Mouse (Mus musculus) ES-Bruce4 (cell line): ENCODE data around the gene Rassf3. TPM values are rescaled to one million over a fixed set of nuclear protein-coding genes. Genes with fewer than 3 reads are reported as not detected.

Experiments
- H3K27ac ChIP-seq: 2 replicates; pipeline ENCODE4 v1.5.1; 2012; ENCODE audit warnings: low read length, inconsistent platforms; ENCODE audit not compliant: insufficient read depth
- H3K27me3 ChIP-seq: 2 replicates; pipeline ENCODE4 v1.6.1; 2012; ENCODE audit warnings: mild to moderate bottlenecking, low read length, inconsistent platforms; ENCODE audit not compliant: control insufficient read depth, poor library complexity, insufficient read depth, severe bottlenecking
- H3K36me3 ChIP-seq: 2 replicates; pipeline ENCODE4 v1.6.1; 2012; ENCODE audit warnings: inconsistent platforms, mild to moderate bottlenecking, low read length, moderate library complexity; ENCODE audit not compliant: control insufficient read depth, poor library complexity, insufficient read depth, severe bottlenecking
- H3K4me1 ChIP-seq: one replicate; pipeline ENCODE4 v1.8.1; 2011; ENCODE audit warnings: low read length; ENCODE audit not compliant: control insufficient read depth, insufficient read depth
- H3K4me3 ChIP-seq: 2 replicates; pipeline ENCODE4 v1.5.1; 2011; ENCODE audit warnings: low read depth, mild to moderate bottlenecking, low read length
- H3K9ac ChIP-seq: 2 replicates; pipeline ENCODE4 v1.6.1; 2012; ENCODE audit warnings: low read depth, mild to moderate bottlenecking, inconsistent platforms; ENCODE audit not compliant: poor library complexity, severe bottlenecking
- H3K9me3 ChIP-seq: replicated peaks from 2 replicates; pipeline ENCODE4 v1.6.1; 2012; ENCODE audit warnings: mild to moderate bottlenecking, low read length, inconsistent platforms; ENCODE audit not compliant: control insufficient read depth, poor library complexity, insufficient read depth, severe bottlenecking
- CTCF ChIP-seq: IDR thresholded peaks from one replicate; pipeline ENCODE4 v1.8.1; 2011; ENCODE audit warnings: low read depth, low read length
- EP300 ChIP-seq: IDR thresholded peaks from 2 replicates; pipeline ENCODE4 v1.6.1; 2011; ENCODE audit warnings: low read depth, low read length; ENCODE audit not compliant: insufficient read depth
- POLR2A ChIP-seq: IDR thresholded peaks from one replicate; pipeline ENCODE4 v1.8.1; 2011; ENCODE audit warnings: low read length; ENCODE audit not compliant: insufficient read depth
- polyA plus RNA-seq: library from polyadenylated mRNA; stranded (reverse); fragments of >200 nt; gene quantifications from 2 replicates; pipeline ENCODE4 v1.2.4, GENCODE M21; 2011; ENCODE audit warnings: low read depth; ENCODE audit not compliant: missing spikeins, insufficient read depth, insufficient read length

Rassf3 gene
- polyA plus RNA-seq, 1 experiment, result 41.7 TPM

DNA sequence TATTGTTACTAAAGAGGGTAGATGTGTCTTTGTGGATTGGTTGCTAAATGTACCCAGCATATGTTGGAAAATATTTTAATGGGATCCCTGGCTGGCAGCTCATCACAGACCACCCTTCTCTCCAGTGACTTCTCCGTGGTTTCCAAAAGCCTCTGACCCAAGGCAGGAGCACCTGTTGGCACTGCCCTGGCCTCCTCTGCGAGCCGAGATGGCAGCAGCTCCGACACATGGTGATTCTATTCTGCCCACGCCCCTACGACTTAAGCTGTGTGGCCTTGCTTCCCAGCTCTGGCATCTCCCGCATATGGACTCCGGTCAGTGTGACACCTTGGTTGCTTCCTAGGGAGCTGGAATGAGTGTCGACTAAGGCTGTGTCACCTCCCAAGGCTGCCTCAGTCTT, 73.0 kb downstream of the Rassf3 start:
- no peak overlapping the region for H3K9ac ChIP-seq
- H3K27ac ChIP-seq, result peak overlapping the region; percentile 13
- TF ChIP-seq POLR2A, result no peak
- TF ChIP-seq EP300, result no peak
- TF ChIP-seq CTCF, result no peak
- H3K4me1 ChIP-seq, result peaks cover 8% of the 10 kb centered on the region
- no peaks in the 10 kb centered on the region for H3K36me3 ChIP-seq
- H3K9me3 ChIP-seq, result no peaks in the 10 kb centered on the region
- H3K4me3 ChIP-seq, result peak overlapping the region; percentile 14
- no peaks in the 10 kb centered on the region for H3K27me3 ChIP-seq

DNA sequence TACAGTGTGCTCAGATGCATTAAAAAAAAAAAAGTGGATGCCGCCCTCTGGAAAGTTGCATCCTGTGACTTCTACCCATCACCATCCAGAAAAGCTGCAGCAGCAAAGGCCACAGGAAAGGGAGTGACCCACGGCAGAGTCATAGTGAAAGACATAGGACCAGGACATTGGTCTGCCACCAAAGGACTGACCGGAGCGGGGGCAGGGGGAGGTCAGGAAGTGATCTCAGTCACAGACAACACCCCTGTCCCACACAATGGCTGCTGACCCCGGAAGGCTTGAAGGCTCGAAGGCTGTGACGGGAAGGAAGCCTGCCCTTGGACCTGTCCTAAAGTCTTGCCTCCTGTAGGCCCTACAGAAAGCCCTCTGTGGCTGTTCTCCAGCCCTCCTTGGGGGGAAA, 75.1 kb downstream of the Rassf3 start:
- TF ChIP-seq EP300 (no peak), POLR2A (no peak), CTCF (no peak)
- H3K9me3 ChIP-seq, result no peaks in the 10 kb centered on the region
- no peak overlapping the region for H3K27ac ChIP-seq
- no peak overlapping the region for H3K9ac ChIP-seq
- no peaks in the 10 kb centered on the region for H3K27me3 ChIP-seq
- H3K36me3 ChIP-seq, result no peaks in the 10 kb centered on the region
- peaks cover 8% of the 10 kb centered on the region for H3K4me1 ChIP-seq
- no peak overlapping the region for H3K4me3 ChIP-seq

DNA sequence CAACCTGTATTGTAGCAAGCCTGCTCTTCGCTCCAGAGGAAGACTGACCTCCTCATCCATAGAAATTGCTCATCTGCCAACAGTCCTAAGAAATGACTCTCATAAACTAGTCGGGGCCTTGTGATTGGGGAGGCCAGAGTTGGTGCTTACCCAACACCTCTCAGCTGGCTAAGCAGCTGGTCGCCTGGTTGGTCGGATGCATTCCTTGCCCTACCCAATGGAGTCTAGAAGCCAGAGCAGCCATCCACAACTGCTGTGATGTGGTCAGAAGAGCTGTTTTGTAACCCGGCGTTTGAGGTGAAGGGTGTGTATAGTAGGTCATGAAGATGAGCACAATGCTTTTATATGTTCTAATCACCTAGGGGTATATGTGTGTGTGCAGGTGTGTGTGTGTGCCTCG, 77.5 kb downstream of the Rassf3 start:
- Histone ChIP-seq H3K4me1 (peaks cover 10% of the 10 kb centered on the region), H3K9me3 (no peaks in the 10 kb centered on the region), H3K27me3 (no peaks in the 10 kb centered on the region), H3K27ac (no peak overlapping the region), H3K36me3 (no peaks in the 10 kb centered on the region), H3K9ac (no peak overlapping the region), H3K4me3 (no peak overlapping the region)
- TF ChIP-seq EP300 (no peak), CTCF (no peak)

DNA sequence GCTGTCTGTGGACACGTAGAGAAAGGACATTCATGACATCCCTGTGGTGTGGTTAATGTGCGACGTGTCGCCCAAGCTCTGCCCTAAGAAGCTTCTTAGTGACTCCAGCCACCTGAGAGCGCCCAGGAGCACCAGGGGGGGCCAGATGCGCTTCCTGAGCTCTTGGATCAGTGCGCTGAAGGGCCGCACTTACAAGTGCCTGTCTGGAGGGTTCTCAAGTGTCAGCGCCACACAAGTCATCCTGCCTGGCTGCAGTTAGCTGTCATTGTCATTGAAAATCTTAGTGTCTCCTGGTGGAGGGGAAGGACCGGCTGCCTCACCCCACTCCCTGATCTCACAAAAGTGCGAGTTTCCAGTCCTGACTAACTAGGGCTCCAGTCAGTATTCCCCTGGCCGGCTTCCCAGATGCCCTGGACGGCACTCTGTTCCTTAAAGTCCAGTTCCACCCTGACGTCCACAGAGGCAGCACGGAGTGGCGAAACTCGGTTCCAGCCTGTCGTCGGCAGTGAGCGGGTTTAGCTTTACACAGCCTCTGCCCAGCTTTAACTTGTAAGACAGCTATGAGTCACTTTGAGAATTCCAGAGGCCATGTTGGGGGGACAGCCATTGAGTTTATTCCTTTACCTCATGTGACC, 80.5 kb downstream of the Rassf3 start:
- no peak for TF ChIP-seq POLR2A
- no peak for TF ChIP-seq CTCF
- TF ChIP-seq EP300, result no peak
- Histone ChIP-seq H3K4me1 (peaks cover 2% of the 10 kb centered on the region), H3K27me3 (no peaks in the 10 kb centered on the region), H3K27ac (no peak overlapping the region), H3K4me3 (no peak overlapping the region), H3K9me3 (no peaks in the 10 kb centered on the region), H3K36me3 (peaks cover 5% of the 10 kb centered on the region; the same call in 1 of the 2 replicates), H3K9ac (no peak overlapping the region)

DNA sequence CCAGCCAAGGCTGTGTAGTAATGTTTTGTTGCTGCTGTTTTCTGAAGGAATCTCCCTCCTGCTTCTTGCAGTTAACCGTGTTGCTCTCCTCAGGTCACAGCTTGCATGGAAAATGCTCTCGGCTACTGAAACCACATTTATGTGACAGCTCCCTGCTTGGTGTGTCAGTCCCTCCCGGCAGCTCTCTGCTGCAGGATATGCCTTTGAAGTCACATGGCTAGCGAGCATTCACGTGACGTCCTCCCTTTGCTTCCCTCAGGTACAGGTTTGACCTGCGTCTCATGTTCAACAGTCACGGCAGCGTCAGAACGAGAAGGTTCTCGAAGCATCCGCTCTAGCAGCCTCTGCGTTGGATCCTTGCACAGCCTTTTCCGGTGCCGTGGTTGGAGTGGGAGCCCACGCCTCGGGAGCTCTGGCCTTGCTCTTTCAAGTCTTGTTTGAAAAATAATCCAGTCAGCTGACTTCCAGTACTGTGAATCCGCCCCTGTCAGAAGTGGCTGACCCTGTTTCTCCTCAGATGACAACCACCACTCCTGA, 81.3 kb downstream of the Rassf3 start:
- TF ChIP-seq POLR2A, result no peak
- no peak for TF ChIP-seq CTCF
- no peak for TF ChIP-seq EP300
- H3K27ac ChIP-seq, result no peak overlapping the region
- peaks cover 2% of the 10 kb centered on the region for H3K4me1 ChIP-seq
- no peaks in the 10 kb centered on the region for H3K9me3 ChIP-seq
- H3K36me3 ChIP-seq, result peaks cover 5% of the 10 kb centered on the region; the same call in 1 of the 2 replicates
- H3K27me3 ChIP-seq, result no peaks in the 10 kb centered on the region
- H3K4me3 ChIP-seq, result no peak overlapping the region
- H3K9ac ChIP-seq, result no peak overlapping the region

DNA sequence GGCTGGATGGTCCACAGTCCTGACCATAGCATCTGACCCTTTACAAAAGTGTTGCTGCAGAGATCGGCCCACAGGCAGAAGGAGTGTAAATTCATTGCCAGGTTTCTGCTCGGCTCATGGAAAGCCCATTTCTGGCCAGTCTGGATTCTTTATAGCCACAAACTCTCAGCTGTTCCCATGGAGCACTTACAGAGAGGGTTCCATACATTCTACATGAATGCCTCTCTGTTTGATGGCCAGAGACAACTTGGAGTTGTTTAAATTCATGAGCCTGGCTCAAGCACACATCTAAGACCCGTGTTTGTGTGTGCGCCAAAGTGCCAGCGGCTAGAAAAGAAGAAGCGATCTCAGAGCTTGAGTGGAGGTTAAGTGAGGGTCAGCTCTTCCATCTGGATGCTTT, 81.9 kb downstream of the Rassf3 start:
- Histone ChIP-seq H3K27me3 (no peaks in the 10 kb centered on the region), H3K27ac (no peak overlapping the region), H3K4me3 (no peak overlapping the region), H3K9ac (no peak overlapping the region), H3K9me3 (no peaks in the 10 kb centered on the region), H3K36me3 (peaks cover 5% of the 10 kb centered on the region; the same call in 1 of the 2 replicates), H3K4me1 (peaks cover 2% of the 10 kb centered on the region)
- no peak for TF ChIP-seq EP300
- no peak for TF ChIP-seq CTCF
- no peak for TF ChIP-seq POLR2A
